Mouse (Mus musculus) olfactory bulb, adult 2 months (tissue): ENCODE measurements around the gene Prdm4.

Experiments
- CTCF ChIP-seq: fragments of 200-500 bp; IDR thresholded peaks from 2 replicates; pipeline ENCODE4 v1.5.1; 2012; ENCODE audit warnings: low read depth, mild to moderate bottlenecking, low read length, moderate library complexity; ENCODE audit not compliant: insufficient read depth
- POLR2A ChIP-seq: fragments of 200-500 bp; IDR thresholded peaks from 2 replicates; pipeline ENCODE4 v1.6.1; 2012; ENCODE audit warnings: mild to moderate bottlenecking, low read depth, low read length, moderate library complexity; ENCODE audit not compliant: insufficient read depth

DNA sequence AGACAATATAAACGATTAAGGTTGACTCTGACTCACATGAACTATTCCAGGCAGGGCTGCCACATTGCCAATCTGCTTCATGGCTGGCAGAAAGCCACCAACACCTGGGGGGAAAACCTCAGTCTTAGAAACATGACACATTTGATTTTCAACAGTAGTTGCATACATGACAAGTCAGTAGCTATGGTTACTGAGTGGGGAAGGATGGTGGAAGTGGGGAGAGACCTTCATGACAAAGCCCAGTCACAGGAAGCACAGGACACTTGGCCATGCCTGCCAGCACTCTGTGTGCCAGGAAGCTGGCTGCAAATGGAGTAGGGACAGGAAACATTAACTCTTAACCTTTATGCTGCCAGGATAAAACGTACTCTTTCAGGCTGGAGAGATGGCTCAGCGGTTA, 36.5 kb upstream of the Prdm4 start:
- TF ChIP-seq CTCF (no peak), POLR2A (no peak)
